Mouse (Mus musculus): ENCODE data around the gene Tns4.

GRCm38 (mm10) chr11:99040346-99040974 lies 48.6 kb downstream of the Tns4 start:
- TF ChIP-seq MAX (IDR thresholded peaks at IDR 0.05; ENCODE audit: low read depth) (no peak), POLR2A (IDR thresholded peaks at IDR 0.05; ENCODE audit: insufficient read length, low read depth) (no peak), E2F4 (IDR thresholded peaks at IDR 0.05; ENCODE audit: insufficient read depth) (no peak)
